Mouse (Mus musculus) brain, embryonic 18.5 days (tissue): ENCODE results near the gene Tubg1.
"Not testable (repeated sequence)": the region's sequence is repeated elsewhere in the genome, so short reads cannot be mapped to it uniquely, and the experiment has no call there.

Experiments
- DNase-seq: peaks from one replicate; pipeline ENCODE4 v3.0.0-alpha.2; 2012; ENCODE audit warnings: low read depth, low spot score

Tubg1 gene

DNA sequence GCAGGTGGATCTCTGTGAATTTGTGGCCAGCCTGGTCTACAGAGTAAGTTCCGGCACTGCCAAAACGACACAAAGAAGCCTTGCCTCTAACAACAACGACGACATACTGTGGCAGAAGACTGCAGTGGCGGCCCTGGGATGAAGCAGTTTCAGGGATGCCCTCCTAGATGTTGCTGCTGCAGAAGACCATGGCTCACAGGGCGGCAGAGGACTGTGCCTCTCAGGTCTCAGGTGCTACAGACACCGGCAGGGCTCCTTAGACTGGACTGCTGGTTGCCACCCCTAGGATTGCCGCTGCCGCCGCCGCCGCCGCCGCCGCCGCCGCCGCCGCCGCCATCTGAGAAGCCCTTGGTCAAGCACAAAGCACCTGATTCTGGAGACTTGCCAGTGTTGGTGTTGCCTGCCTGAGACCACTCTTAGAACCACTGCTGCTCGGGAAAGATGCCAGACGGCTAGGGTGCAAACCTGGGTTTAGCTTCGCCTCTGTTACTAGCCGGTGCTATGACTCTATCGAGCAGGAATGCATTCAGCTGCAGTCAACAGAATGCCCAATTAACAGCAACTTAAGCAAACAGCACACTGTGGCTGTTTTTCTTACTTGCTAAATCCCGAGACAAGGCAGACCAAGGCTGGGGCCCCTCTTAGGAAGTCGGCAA lies 20.6 kb downstream of the Tubg1 start:
- DNase-seq, result no peak

DNA sequence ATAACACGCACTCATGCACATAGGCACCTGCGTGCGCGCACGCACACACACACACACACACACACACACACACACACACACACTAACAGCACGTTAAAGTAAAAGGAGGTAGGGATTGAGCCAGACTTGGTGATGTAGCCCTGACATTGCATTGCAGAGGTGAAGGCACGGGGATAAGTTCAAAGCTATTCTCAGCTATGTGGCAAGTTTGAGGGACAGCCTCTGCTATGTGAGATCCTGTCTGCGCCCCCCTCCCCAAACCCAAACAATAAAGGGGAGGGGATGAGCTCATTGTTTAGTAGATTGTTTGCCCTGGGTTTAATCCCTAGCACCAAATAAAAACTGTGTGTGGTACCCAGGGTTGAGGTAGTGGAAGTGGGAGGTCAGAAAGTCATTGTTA lies 21.4 kb downstream of the Tubg1 start:
- DNase-seq, result no peak

DNA sequence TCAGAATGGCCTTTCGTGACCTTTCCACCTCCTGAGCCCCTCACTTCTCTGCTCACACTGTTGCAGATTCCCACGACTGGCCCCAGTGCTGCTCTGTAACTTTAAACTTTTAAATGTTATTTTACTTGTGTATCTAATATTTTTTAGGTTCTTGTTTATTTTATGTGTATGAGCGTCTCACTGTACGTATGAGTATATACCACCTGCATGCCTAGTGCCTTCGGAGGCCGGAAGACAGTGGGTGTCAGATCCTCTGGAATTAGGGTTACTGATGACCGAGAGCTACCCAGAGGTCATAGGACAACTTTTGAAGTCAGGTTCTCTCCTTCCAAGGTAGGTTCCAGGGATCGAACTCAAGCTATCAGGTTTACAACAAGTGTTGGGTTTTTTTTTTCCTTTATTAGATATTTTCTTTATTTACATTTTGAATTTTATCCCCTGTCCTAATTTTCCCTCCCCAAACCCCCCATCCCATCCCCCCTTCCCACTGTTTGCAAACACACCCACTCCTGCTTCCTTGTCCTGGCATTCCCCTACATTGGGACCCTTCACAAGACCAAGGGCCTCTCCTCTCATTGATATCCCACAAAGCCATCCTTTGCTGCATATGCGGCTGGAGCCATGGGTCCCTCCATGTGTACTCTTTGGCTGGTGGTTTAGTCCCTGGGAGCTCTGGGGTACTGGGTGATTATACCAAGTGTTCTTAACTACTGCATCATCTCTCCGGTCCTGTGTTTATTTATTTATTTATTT lies 22.7 kb downstream of the Tubg1 start:
- DNase-seq, result no peak

DNA sequence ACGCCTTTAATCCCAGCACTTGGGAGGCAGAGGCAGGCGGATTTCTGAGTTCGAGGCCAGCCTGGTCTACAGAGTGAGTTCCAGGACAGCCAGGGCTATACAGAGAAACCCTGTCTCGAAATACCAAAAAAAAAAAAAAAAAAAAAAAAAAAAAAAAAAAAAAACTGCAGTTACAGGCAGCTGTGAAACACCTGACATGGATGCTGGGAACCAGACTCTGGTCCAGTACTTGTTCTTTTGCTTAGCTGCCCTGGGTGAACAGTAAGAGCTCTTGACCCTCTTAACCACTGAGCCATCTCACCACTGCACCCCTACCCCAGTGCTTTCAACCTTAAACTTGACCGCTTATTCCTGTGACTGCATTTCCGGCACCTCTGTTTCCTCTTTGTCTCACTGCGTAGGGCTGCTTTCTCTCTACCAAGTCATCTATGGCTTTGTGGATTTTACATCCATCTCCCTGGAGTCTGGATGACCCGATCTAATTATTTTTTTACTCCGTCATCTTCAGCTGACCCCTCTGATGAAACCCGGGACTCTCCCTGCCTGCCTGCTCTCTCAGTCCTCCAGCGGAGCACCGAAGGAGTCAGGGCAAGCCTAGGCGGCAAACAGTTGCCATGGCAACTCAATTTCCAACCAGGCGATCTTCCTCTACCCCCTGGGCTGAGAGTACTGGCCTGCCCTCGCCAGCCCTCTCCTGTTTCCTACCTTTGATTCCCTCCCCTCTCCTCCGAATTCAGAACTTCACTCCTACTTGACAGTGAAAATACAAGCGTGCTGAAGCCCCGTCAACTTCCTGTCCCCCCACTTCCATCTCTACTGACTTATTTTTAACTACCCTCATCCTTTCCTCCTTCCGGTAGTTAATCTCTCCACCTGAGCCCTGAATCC lies 23.8 kb downstream of the Tubg1 start:
- DNase-seq, result no peak

GRCm38 (mm10) chr11:101146377-101146776 lies 26.6 kb downstream of the Tubg1 start:
- DNase-seq, result no peak

DNA sequence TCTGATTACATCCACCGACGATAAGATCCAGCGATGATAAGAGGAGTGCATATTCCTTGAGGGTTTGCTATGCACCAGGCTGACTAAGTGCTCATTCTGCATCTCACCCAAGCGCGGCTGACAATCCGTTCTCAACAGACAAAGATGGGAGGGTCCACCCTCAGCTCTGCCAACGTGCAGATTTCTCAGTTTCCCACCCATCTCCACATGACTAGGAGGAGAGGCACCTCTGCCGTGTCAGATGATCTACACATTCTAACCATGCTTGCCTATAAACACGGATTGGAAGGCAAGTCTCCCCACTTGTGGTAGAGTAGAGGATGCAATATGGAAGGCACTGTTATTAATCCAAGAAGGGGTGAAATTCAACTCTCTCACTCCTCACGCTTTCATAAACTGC lies 29.0 kb downstream of the Tubg1 start:
- DNase-seq, result no peak

- DNase-seq, result no peak
Measured at GRCm38 (mm10) chr11:101149178-101150105, 29.7 kb downstream of the Tubg1 start.

- no peak for DNase-seq
Measured at GRCm38 (mm10) chr11:101151063-101151462, 31.3 kb downstream of the Tubg1 start.

DNA sequence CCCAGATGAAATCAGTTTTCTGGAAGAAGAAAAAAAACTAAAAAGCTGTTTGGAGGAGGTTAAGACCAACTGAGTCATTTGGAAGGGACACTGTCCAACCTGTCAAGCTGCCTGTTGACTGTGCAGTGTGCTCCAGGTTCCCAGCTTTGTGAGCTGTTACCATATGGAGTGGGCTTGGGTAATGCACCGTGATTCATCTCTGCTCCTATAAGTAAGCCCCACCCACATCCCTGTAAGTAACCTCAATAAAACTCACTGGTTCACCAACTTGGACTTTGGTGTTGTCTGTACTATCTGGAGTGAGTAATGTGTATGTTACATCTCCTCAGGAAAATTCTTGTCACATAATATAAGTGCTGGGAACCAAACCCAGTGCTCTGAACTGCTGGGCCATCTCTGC lies 33.1 kb downstream of the Tubg1 start:
- no peak for DNase-seq

DNA sequence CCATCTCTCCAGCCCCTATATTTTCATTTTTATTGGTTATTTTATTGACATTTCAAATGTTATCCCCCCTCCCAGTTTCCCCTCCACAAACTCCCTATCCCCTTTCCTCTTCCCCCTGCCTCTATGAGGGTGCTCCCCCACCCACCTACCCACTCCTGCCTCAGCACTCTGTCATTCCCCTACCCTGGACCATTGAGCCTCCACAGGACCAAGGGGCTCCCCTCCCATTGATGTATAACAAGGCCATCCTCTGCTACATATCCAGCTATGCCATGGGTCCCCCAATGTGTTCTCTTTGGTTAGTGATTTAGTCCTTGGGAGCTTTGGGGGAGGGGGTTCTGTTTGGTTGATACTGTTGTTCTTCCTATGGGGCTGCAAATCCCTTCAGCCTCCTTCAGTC lies 34.9 kb downstream of the Tubg1 start:
- no peak for DNase-seq

DNA sequence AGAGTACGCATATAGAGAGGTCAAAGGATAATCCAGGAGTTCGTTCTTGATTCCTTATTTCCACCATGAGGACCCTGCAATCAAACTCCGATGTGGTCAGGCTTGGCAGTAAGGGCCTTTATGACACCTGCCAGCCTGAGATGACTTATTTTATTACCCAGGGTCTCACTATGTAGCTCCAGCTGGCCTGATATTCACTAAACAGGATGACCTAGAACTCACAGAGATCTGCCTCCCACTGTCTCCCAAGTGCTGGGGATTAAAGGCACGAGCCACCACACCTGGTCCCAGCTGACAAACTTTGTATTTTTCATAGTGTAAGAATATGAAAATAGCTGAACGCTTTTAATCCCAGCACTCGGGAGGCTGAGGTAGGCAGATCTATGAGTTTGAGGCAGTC lies 35.4 kb downstream of the Tubg1 start:
- no peak for DNase-seq

- peak; percentile 71 for DNase-seq
Measured at GRCm38 (mm10) chr11:101155728-101156371, 36.1 kb downstream of the Tubg1 start, which contains the start of gene Tubg2. Gene Tubg2, plus strand, starts transcription at chr11:101155907.

DNA sequence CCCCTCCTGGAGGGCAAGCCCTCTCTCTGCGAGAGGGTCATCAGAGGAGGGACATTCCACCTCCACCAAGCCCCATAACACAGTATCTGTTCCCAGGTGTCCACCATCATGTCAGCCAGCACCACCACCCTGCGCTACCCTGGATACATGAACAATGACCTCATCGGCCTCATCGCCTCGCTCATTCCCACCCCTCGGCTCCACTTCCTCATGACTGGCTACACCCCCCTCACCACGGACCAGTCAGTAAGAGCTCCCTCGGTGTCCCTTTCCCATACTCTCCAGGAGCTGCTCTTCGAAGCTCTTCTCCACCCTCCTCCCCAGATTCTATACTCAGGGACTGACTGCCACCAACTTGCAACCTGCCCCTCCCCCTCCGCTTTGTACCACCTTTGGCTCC lies 40.4 kb downstream of the Tubg1 start:
- DNase-seq, result not testable (repeated sequence)

DNA sequence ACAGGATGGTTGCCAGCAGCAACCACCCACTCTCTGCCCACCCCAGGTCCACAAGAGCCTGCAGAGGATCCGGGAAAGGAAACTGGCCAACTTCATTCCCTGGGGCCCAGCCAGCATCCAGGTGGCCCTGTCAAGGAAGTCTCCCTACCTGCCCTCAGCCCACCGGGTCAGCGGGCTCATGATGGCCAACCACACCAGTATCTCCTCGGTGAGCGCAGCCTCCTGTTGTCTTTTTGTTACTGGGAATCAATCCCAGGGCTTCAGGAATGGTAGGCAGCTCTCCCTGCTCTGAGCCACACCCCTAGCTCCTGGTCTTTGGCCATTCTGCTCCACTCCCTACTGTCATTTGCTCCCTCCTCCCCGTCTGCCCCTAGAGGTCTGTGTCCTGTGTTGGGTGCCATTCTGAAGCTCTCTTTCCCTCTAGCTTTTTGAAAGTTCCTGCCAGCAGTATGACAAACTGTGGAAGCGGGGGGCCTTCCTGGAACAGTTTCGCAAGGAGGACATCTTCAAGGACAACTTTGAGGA lies 41.3 kb downstream of the Tubg1 start:
- not testable (repeated sequence) for DNase-seq

DNA sequence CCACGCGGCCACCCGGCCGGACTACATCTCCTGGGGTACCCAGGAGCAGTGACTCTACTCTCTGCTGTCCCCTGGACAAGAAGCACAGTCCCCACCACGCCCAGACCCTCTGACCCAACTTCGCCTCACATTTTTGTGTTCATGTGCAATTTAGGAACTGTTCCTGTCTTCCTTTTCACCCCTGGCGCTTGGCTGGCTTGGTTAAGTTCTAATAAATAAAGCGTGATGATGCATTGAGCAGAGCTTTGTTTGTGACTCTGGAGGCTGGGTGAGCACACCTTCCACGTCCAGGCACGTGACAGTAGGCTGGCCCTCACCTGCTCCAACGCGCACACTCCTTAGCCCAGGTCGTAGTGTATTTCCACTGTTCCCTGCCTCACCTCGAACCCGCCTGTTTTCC lies 41.8 kb downstream of the Tubg1 start:
- no peak for DNase-seq

DNA sequence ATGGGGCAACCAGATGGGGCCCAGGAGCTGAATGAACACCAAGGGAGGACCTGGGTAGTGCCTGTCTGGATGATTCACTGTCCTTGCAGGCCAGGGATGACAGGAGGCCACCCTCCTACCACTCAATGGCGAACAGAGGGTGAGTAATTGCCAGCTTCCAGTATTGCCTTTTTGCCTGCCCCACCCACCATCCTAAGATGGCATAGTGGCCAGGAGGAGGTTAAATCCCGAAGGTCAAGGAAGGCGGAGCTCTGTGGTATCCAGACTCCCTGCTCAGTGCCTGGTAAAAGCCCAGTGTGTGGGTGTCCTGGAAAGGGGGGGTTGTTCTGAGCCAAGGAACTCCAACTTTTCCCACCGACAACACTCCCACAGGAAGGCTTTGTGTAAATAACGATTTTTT lies 42.6 kb downstream of the Tubg1 start:
- no peak for DNase-seq

- DNase-seq, result no peak
Measured at GRCm38 (mm10) chr11:101162772-101163171, 43.0 kb downstream of the Tubg1 start.

DNA sequence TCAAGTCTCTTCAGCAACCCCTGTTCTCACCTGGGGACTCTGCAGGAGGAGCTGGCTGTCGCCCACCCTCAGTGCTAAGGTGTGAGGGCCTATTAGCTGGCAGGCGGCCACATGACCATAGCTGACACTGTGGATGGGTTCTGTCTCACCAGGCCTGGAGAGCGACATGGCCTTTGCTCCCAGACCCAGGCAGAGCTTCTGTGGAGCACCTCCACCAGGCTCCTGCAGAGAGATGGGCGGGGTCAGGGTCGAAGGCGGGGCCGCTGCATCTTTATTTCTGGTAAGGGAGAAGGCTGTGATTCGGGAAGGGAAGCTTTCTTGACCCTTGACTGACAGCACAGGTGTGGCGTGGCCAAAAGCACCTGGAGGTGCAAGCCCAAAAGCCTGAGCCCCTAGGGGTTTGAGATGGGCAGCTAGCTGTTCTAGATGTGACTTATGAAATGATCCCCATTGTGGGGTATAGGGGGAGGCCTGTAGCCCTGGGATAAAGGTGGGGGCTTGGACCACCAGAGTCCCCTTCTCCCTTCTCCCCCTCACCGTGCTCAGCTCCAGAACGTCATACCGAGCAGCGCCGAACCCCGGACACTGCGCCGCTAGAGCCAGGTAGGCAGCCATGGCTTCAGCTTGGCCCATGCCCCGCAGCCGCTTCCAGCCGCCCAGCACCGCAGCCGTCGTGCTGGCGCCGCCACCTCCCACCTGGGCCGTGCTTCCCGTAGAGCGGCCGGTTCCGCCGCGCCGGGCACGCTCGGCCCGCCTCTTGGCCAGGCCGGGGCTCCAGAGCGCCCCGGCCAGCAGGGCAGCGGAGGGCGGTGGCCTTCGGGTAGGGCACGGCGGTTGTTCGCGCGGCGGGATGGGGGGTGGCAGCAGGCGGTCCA lies 44.0 kb downstream of the Tubg1 start:
- DNase-seq, result no peak

DNA sequence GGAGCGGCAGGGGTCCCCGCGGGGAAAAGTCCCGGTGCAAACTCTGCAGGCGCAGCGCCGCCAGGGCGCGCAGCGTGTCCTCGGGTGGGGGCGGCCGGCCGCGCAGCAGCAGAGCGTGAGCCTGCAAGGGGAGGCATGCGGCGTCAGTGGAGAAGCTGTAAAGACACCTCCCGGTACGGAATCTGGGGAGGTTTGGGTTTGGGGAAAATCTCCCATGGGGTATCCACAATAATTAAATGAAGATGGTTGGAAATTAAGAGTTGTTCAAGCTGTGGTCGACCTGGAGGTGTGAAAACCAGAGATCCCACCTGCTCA lies 44.6 kb downstream of the Tubg1 start:
- no peak for DNase-seq
